Mouse (Mus musculus) heart, postnatal 10 days (tissue): ENCODE results near the gene Gadd45gip1. TPM values are rescaled to one million over a fixed set of nuclear protein-coding genes. Genes with fewer than 3 reads are reported as not detected.

Source experiments
- DNase-seq, 2 experiments: peaks; one replicate each; pipeline ENCODE4 v3.0.0; 2021
- intact Hi-C: fragments of 180-260 bp; cut with DNase I; formaldehyde crosslinking; loops from one replicate; pipeline ENCODE4 v1.15.1; 2025
- microRNA-seq, 2 experiments: library from miRNA; unstranded; fragments of <30 nt; microRNA quantifications; one replicate each; pipeline ENCODE4 v1.2.0; 2022
- total RNA-seq, 2 experiments: library from RNA; stranded (reverse); gene quantifications; 2 replicates each; pipeline ENCODE4 v1.2.3; 2021

Gadd45gip1 gene
- total RNA-seq, 2 experiments from 2014 or later = 23.7 to 25.0 TPM

DNA sequence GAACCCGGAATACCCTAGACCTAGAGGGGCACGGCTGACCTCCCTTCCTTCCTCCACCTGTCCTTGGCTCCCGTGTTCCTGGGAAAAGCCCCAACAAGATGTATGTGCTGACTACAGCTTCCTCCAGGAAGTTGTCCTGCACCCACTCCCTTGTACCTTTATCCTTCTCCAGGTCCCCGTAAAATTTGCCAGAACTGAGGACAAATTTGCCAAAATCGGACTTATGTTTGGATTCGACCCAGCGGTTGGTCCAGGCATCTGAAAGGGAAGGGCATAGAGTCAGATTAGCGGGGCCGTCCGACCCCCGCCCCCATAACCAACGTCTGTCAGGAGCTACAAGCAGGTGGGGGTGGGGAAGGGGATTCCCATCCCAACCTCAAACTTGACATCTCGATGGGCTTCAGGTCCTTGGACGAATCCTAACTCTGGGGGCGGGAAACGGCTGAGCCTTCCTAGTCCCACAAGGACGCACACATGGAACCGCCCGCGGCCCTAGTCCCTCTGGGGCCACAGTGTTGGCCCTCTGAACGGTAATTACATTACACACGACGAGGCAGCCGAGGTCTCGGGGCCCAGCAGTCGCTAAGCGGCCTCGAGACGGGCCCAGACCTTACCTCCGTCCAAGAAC is 14.9 kb downstream of the Gadd45gip1 start:
- DNase-seq = no peak

DNA sequence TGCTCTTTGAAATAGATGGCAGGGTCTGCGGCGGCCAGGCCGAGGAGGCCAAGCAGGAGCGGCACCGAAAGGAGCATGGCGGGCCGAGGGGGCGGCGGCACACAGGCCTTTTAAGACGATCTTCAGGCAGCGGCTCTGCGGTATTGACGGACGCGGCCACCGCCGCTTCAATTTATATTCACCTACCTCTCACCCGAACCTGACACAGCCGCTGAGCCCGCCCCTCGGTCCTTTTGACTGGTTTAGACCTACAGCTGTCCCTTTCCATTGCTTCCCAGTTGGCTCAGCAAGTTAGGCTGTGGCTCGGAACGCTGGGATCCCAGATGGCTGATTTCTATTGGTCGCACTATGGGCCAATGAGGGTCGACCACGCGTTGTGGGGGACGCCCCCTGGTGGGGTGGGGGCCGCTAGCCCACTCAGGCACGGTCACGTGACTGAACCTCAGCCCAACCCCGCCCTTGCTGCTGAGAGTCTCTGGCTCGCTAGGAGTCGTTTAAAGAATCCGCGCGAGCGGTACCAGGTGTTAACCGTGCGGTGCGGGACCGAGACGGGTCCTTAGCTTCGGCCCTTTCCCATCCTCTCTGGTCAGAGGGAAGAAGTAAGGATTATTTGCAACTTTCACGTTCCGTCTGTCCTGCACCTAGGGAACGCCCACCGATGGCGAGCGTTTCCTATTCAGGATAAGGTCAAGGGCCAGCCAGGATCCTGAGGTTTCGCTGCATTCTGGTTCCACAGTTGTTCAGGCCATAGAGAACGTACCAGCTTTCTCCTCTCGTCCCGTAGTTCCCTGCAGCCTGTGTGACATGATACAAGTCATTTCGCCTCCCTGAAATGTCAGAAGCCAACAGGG is 15.6 kb downstream of the Gadd45gip1 start, which contains the start of gene Calr:
TSS of gene Calr (minus strand) at position 213 of the 851 bp plus-strand sequence.
- intact Hi-C loops = loop anchor here (2.0 kb wide), 1 partner anchor 56 kb away; no protein-coding TSS in a partner anchor
- peak; percentile 99 to 100 for DNase-seq

More for the DNA sequence above, 14.9 kb downstream of the Gadd45gip1 start:
- intact Hi-C loops = loop anchor here (2.0 kb wide), 1 partner anchor 57 kb away; no protein-coding TSS in a partner anchor

DNA sequence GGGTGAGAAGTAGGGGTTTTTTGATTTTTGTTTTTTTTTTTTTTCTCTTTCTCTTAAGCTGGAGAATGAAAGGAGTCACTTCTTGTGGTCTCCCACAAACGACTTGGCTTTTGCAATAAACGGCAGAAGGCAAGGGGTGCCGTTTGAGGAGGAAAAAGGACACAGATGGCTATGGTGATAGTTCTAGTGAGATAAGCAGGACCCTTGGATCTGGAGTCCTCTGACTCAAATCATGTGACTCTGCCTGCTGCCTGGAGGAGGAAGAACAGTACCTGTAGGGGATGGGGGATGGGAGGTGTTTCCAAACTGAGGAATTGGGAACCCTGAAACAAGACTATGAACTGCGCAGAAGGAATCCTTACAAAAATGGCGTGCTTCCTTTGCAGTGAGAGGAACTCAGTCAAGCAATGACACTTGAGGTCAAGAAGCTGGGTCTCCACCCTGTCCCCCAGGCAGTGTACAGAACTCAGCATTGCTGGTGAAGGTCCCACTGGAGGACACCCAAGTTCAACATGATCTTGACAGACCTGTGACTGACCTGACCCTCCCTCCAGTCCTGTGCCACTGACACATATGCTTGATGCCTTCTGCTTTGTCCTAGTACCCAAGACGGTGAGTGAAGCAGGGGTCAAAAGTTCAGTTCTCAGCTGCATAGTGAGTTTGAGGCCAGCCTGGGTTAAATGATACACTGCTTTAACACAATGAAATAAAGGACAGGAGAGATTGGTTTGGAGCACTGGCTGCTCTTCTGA is 16.5 kb downstream of the Gadd45gip1 start:
- intact Hi-C loops = loop anchor here (2.0 kb wide), 1 partner anchor 55 kb away; no protein-coding TSS in a partner anchor
- no peak for DNase-seq

DNA sequence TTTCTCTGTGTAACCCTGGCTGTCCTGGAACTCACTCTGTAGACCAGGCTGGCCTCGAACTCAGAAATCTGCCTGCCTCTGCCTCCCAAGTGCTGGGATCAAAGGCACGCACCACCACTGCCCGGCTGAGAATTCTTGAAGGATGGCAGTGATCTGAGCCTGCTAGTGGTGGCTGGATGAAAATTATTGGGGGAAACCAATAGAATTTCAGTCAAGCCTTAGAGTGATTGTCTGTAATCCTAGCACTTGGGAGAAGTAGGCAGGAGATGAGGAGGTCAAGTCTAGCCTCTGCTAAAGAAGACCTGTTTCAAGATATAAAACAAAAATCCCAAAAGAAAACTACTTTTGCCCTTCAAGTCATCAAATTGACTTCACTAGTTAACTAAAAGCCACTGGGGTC is 25.1 kb downstream of the Gadd45gip1 start:
- intact Hi-C loops = no loop called here
- DNase-seq = no peak

DNA sequence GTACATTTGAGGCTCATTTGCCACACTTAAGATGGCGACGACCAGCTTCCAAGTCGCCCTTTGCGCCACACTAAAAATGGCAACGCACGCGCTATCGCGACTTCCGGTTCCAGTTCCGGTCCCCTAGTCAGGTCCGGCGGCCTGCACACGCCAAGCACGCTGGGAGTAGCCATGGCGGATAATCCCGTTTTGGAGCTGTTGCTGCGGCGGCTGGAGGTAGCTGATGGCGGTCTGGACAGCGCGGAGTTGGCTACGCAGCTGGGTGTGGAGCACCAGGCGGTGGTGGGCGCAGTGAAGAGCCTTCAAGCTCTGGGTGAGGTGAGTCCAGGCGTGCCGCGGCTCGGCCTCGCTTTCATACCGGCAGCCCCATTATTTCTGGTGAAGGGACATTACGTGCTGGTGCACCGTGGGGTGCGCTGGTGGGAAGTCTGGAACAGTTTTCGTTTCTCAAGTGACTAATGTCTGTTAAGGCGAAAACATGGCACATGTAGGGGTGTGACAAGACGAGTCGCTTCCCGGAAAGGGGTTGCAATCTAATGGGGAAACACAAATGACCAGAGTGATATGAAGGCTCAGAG is 25.6 kb downstream of the Gadd45gip1 start, which contains the start of gene Farsa:
TSS of gene Farsa (plus strand) at position 126 of the 578 bp plus-strand sequence.
- intact Hi-C loops = no loop called here
- DNase-seq = peak; percentile 95 to 97

DNA sequence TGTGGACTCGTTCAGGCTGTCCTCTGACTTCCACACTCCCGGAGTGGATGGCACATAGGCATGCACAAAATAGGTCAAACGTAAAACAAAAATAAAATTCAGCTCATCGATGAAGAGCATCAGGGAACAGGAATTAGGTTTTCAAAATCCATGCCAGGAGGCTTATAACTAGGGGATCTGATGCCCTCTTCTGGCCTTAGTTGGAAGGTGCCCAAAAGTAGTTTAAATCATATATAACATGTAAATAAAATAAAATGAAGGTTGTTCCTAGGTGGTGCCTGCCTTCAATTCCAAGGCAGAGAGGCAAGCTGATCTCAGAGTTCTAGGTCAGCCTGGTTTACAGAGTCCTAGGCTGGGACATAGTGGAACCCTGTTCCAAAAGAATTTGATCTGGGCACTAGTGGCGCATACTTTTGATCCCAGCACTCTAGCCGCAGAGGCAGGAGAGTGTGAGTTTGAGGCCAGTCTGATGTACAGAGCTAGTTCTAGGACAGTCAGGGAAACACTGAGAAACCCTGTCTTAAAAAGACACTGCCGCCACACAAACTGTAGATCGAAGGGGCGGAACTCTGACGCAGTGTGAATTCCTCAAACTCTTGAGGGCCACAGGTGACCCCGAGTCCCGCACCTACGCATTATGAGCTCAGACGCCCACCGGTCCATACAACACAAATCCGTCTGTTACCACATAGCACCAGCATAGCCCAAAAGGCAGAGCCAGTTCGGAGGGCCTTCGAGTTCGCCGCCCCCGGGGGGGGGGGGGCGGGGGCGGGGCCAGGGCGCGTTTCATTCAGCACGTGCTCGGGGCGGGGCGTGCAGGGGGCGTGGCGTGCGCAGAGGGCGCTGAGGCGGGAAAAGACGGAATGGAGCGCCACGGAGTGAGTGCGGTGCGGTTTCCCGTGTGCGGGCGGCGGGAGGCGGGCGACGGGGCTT is 40.3 kb downstream of the Gadd45gip1 start, which contains the start of gene Syce2:
TSS of gene Syce2 (plus strand) at position 736 of the 933 bp plus-strand sequence.
- peak; percentile 71 to 84 for DNase-seq
- intact Hi-C loops = no loop called here

DNA sequence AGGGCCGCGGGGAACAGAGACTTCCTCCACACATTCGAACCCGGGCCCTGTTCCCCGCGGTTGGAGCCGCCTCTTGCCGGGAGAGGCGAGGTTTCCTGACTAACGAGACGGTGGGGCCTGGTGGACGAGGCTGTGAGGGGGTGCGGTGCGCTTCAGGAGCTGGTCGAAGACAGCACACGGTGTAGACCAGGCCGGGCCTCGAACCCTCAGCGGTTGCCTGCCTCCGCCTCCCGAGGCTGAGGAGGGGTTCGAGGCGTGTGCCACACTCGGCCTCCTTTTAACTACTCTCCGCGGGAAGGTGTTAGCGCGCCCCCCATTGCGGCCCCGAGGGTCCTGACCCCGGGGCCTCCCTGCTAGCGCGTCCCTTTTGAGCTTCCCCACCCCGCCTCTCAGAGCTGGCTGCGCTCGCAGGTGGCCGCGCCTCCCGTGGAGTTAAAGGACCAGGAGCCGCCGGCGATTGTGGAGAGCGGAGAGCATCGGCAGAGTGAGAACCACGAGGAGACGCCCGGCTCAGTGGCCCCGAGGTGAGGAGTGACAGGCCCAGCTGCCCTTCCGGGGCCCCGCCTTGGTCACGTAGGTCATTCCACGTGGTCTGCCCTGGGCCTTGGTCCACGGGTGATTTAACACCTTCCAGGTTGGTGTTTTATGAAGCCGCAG is 41.1 kb downstream of the Gadd45gip1 start:
- DNase-seq = peak; percentile 23 to 58
- intact Hi-C loops = no loop called here

DNA sequence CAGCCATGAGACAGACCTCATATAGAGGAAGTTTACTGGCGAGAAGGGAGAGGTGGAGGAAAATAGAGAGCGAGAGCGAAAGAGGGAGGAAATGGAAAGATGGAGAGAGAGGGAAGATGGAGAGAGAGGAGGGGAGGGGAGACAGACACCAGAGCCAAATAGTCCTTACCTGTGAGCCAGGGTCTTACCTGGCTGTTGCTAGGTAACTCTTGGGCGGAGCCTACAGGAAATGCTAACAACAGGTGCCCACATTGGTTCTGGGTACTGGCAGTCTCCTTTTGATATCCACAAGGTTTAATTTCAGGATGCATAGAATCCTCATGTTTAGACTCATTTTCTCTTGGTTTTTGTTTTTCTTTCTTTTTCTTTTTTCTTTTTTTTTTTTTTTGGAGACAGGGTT is 41.7 kb downstream of the Gadd45gip1 start:
- intact Hi-C loops = no loop called here
- DNase-seq = no peak

DNA sequence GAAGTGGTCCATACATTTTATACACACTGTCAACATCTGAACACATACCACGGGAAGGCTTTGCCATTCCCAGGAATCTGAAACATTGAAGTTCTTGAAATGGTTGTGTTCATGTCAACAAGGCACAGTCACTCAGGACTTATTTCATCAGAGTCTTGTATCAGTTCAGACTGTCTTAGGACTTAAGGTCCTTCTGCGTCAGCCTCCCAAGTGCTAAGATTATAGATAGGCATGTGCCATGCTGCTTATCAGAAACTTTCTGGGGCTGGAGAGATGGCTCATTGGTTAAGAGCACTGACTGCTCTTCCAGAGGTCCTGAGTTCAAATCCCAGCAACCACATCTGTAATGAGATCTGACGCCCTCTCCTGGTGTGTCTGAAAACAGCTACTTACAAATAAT is 43.0 kb downstream of the Gadd45gip1 start:
- intact Hi-C loops = no loop called here
- no peak for DNase-seq

DNA sequence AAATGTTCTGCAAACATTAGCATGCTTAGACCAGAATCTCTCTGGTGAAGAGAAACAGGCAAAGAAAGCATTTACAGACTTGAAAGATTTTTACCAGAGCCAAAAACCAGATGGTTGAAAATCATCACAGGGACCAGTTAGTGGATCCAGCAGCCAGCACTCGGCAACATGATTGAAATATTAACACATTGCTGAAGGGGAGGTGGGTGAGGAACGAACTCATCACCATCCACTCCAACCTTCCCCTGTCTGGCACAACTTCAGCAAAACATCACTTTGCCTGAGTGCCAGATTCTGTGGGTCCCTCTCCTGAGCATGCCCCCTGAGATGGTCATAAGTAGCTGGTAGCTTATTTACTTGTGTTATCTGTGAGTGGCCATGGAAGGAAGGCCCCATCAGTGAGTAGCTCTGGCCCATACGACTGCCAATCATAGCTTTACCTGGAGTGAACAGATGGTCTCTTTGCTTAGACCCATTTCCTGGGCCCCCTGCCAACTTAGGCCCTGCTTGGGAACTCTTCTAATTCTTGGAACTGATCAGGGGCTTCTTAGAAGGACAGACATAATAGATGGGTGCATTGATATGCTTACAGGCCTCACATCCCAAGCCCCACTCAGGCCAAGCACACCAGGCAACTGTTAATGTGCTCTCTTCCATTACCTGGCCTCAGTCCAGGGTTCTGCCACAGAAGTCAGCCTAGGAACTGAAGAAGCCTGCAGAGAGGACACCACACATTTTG is 46.1 kb downstream of the Gadd45gip1 start:
- intact Hi-C loops = no loop called here
- no peak for DNase-seq

DNA sequence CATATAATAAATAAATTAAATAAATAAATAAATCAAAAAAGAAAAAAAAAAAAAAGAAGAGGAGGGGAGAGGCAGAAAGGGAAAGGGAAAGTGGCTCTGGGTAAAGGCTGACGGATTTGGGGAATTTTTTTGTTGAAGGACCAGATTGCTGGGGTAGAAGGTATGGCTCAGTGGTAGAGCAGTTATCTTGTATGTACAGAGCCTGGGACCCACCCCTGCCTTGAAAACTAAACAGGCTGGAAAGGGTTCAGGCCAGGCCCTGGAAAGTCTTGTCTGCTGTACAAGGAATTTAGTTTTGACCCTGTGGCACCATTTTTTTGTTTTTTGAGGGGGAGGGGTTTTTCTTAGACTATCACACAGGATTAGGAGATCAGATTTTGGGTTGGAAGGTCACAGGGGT is 47.6 kb downstream of the Gadd45gip1 start:
- intact Hi-C loops = no loop called here
- no peak for DNase-seq

DNA sequence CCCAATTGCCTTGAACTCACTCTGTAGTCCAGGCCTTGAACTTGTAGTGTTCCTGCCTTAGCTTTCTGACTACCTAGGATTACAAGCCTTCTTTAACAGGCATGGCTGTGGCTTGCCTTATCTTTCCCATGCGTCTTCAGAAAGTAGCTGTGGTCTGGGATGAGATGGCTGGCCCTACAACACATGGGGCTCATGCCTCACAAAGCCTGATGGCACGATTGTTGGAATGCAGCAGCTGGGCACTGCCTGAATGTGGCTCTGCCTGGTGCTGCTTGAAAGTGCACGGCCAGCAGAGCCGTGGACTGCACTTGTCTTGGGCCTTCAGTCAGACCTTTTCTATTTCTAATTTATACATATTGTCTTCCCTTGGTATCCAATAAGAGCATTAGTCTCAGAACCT is 53.4 kb downstream of the Gadd45gip1 start:
- DNase-seq = no peak
- intact Hi-C loops = no loop called here

Small RNA genes lying within 50 kb of the gene (microRNA-seq; reads per million reads assigned to microRNA genes)
- 3.5 to 3.6 reads per million in 2 experiments for gene Mir7069

Other genes with a start within 250 kb of the Gadd45gip1 start
- 10 to 100 TPM; 30.8 to 31.4 TPM for gene Ier2, start 168.7 kb upstream of the Gadd45gip1 start, total RNA-seq
- 10 to 100 TPM; 40.3 to 40.6 TPM for gene Trmt1, start 145.2 kb upstream of the Gadd45gip1 start, total RNA-seq
- 10 to 100 TPM; 50.2 TPM for gene Nacc1, start 143.7 kb upstream of the Gadd45gip1 start, total RNA-seq
- 1 to 10 TPM; 8.4 to 9.1 TPM for gene Lyl1, start 130.1 kb upstream of the Gadd45gip1 start, total RNA-seq
- under 1 TPM; 0.50 to 0.89 TPM for gene G430095P16Rik, start 108.5 kb upstream of the Gadd45gip1 start, total RNA-seq
- 100 to 1,000 TPM; 256 to 266 TPM for gene Nfix, start 31.2 kb upstream of the Gadd45gip1 start, total RNA-seq
- gene Dand5, start 8.7 kb upstream of the Gadd45gip1 start, total RNA-seq = 1 to 10 TPM; 3.1 to 3.8 TPM
- 10 to 100 TPM; 77.8 to 88.5 TPM for gene Rad23a, start 9.1 kb downstream of the Gadd45gip1 start, total RNA-seq
- gene Calr, start 15.4 kb downstream of the Gadd45gip1 start, total RNA-seq = 100 to 1,000 TPM; 275 to 333 TPM
- 10 to 100 TPM; 31.7 to 32.5 TPM for gene Farsa, start 25.5 kb downstream of the Gadd45gip1 start, total RNA-seq
- gene Syce2, start 40.6 kb downstream of the Gadd45gip1 start, total RNA-seq = 1 to 10 TPM; 6.9 TPM
- gene Gcdh, start 62.4 kb downstream of the Gadd45gip1 start, total RNA-seq = 10 to 100 TPM; 31.7 to 32.8 TPM
- gene Klf1, start 70.4 kb downstream of the Gadd45gip1 start, total RNA-seq = under 1 TPM; 0.17 to 0.22 TPM
- 1 to 10 TPM; 6.4 to 7.3 TPM for gene Dnase2a, start 77.0 kb downstream of the Gadd45gip1 start, total RNA-seq
- under 1 TPM in 1 of 2 experiments, not detected in 1; 0.07 TPM for gene Mast1, start 105.8 kb downstream of the Gadd45gip1 start, total RNA-seq
- gene Rtbdn, start 115.5 kb downstream of the Gadd45gip1 start, total RNA-seq = not detected
- 1 to 10 TPM in 1 of 2 experiments, not detected in 1; 1.6 TPM for gene Gm49661, start 137.9 kb downstream of the Gadd45gip1 start, total RNA-seq
- 100 to 1,000 TPM; 689 to 769 TPM for gene Prdx2, start 138.1 kb downstream of the Gadd45gip1 start, total RNA-seq
- gene Rnaseh2a, start 138.2 kb downstream of the Gadd45gip1 start, total RNA-seq = 10 to 100 TPM; 53.4 to 55.4 TPM
- gene Junb, start 147.2 kb downstream of the Gadd45gip1 start, total RNA-seq = 10 to 100 TPM; 12.6 to 12.7 TPM
- gene Hook2, start 159.1 kb downstream of the Gadd45gip1 start, total RNA-seq = 1 to 10 TPM; 1.8 to 2.3 TPM
- not detected for gene Best2, start 183.0 kb downstream of the Gadd45gip1 start, total RNA-seq
- gene Asna1, start 193.8 kb downstream of the Gadd45gip1 start, total RNA-seq = 10 to 100 TPM; 78.6 to 79.7 TPM
- 100 to 1,000 TPM; 117 to 120 TPM for gene Trir, start 195.3 kb downstream of the Gadd45gip1 start, total RNA-seq
- 10 to 100 TPM; 32.2 to 39.6 TPM for gene Tnpo2, start 205.4 kb downstream of the Gadd45gip1 start, total RNA-seq
- 10 to 100 TPM; 12.6 to 13.0 TPM for gene Fbxw9, start 228.5 kb downstream of the Gadd45gip1 start, total RNA-seq
- gene Gm5741, start 236.5 kb downstream of the Gadd45gip1 start, total RNA-seq = not detected
- 10 to 100 TPM; 28.0 to 29.5 TPM for gene Dhps, start 240.2 kb downstream of the Gadd45gip1 start, total RNA-seq
- 10 to 100 TPM; 48.5 to 51.6 TPM for gene Wdr83os, start 249.2 kb downstream of the Gadd45gip1 start, total RNA-seq
- 10 to 100 TPM; 27.4 to 27.7 TPM for gene Wdr83, start 249.8 kb downstream of the Gadd45gip1 start, total RNA-seq